Mouse (Mus musculus): ENCODE measurements around the gene Mapk14. TPM values are rescaled to one million over a fixed set of nuclear protein-coding genes. Genes with fewer than 3 reads are reported as not detected.

Mapk14 gene
- polyA plus RNA-seq, 1 experiment: 121 TPM

GRCm38 (mm10) chr17:28757470-28757869 lies 66.3 kb downstream of the Mapk14 start:
- H3K4me3 ChIP-seq (ENCODE audit: control insufficient read depth, insufficient read depth, low read length): no peak overlapping the region
- WGBS: 61% methylated on average over 2 of the region's 2 CpGs
- no peak overlapping the region for H3K27ac ChIP-seq (ENCODE audit: control insufficient read depth, insufficient read depth, low read length)
- H3K4me1 ChIP-seq (replicated peaks; ENCODE audit: control insufficient read depth, insufficient read depth, low read length): no peaks in the 10 kb centered on the region
- TF ChIP-seq POLR2A (IDR thresholded peaks at IDR 0.05; ENCODE audit: control insufficient read depth, extremely low read depth, insufficient read depth, low read length, poor library complexity) (no peak), CTCF (IDR thresholded peaks at IDR 0.05; ENCODE audit: borderline replicate concordance, control insufficient read depth, extremely low read depth, insufficient read depth, low read length, poor library complexity) (no peak)
- no peak for DNase-seq
- H3K36me3 ChIP-seq (ENCODE audit: control insufficient read depth, insufficient read depth, low read length): no peaks in the 10 kb centered on the region
- no peaks in the 10 kb centered on the region for H3K27me3 ChIP-seq (ENCODE audit: control insufficient read depth, insufficient read depth, low read length)

- DNase-seq: no peak
- TF ChIP-seq CTCF (IDR thresholded peaks at IDR 0.05; ENCODE audit: borderline replicate concordance, control insufficient read depth, extremely low read depth, insufficient read depth, low read length, poor library complexity) (no peak), POLR2A (IDR thresholded peaks at IDR 0.05; ENCODE audit: control insufficient read depth, extremely low read depth, insufficient read depth, low read length, poor library complexity) (no peak)
- Histone ChIP-seq H3K4me3 (ENCODE audit: control insufficient read depth, insufficient read depth, low read length) (no peak overlapping the region), H3K36me3 (ENCODE audit: control insufficient read depth, insufficient read depth, low read length) (no peaks in the 10 kb centered on the region), H3K4me1 (replicated peaks; ENCODE audit: control insufficient read depth, insufficient read depth, low read length) (no peaks in the 10 kb centered on the region), H3K27me3 (ENCODE audit: control insufficient read depth, insufficient read depth, low read length) (no peaks in the 10 kb centered on the region), H3K27ac (ENCODE audit: control insufficient read depth, insufficient read depth, low read length) (no peak overlapping the region)
- 75% methylated on average over 8 of the region's 8 CpGs for WGBS
These were observed 69.7 kb downstream of the Mapk14 start for GRCm38 (mm10) chr17:28760736-28761312.

- DNase-seq: peak; percentile 77
- H3K36me3 ChIP-seq (ENCODE audit: control insufficient read depth, insufficient read depth, low read length): no peaks in the 10 kb centered on the region
- no peak overlapping the region for H3K4me3 ChIP-seq (ENCODE audit: control insufficient read depth, insufficient read depth, low read length)
- no peaks in the 10 kb centered on the region for H3K27me3 ChIP-seq (ENCODE audit: control insufficient read depth, insufficient read depth, low read length)
- WGBS: 7% methylated on average over 3 of the region's 3 CpGs
- no peaks in the 10 kb centered on the region for H3K4me1 ChIP-seq (replicated peaks; ENCODE audit: control insufficient read depth, insufficient read depth, low read length)
- no peak overlapping the region for H3K27ac ChIP-seq (ENCODE audit: control insufficient read depth, insufficient read depth, low read length)
- TF ChIP-seq CTCF (IDR thresholded peaks at IDR 0.05; ENCODE audit: borderline replicate concordance, control insufficient read depth, extremely low read depth, insufficient read depth, low read length, poor library complexity): peak; percentile 59; the same call in 1 of the 2 replicates
- no peak for TF ChIP-seq POLR2A (IDR thresholded peaks at IDR 0.05; ENCODE audit: control insufficient read depth, extremely low read depth, insufficient read depth, low read length, poor library complexity)
These were observed 70.7 kb downstream of the Mapk14 start for GRCm38 (mm10) chr17:28761871-28762270.

- H3K27me3 ChIP-seq (ENCODE audit: control insufficient read depth, insufficient read depth, low read length): no peaks in the 10 kb centered on the region; the same call in 1 of the 2 replicates
These were observed 75.1 kb downstream of the Mapk14 start for GRCm38 (mm10) chr17:28766203-28766602.

GRCm38 (mm10) chr17:28766781-28767515 lies 75.8 kb downstream of the Mapk14 start:
- no peak for DNase-seq
- no peak overlapping the region for H3K4me3 ChIP-seq (ENCODE audit: control insufficient read depth, insufficient read depth, low read length)
- no peaks in the 10 kb centered on the region for H3K36me3 ChIP-seq (ENCODE audit: control insufficient read depth, insufficient read depth, low read length)
- H3K4me1 ChIP-seq (replicated peaks; ENCODE audit: control insufficient read depth, insufficient read depth, low read length): peaks cover 11% of the 10 kb centered on the region
- no peak overlapping the region for H3K27ac ChIP-seq (ENCODE audit: control insufficient read depth, insufficient read depth, low read length)
- H3K27me3 ChIP-seq (ENCODE audit: control insufficient read depth, insufficient read depth, low read length): no peaks in the 10 kb centered on the region; the same call in 1 of the 2 replicates
- TF ChIP-seq CTCF (IDR thresholded peaks at IDR 0.05; ENCODE audit: borderline replicate concordance, control insufficient read depth, extremely low read depth, insufficient read depth, low read length, poor library complexity) (no peak), POLR2A (IDR thresholded peaks at IDR 0.05; ENCODE audit: control insufficient read depth, extremely low read depth, insufficient read depth, low read length, poor library complexity) (no peak)
- 93% methylated on average over 11 of the region's 11 CpGs for WGBS

More at GRCm38 (mm10) chr17:28766203-28766602, 75.1 kb downstream of the Mapk14 start:
- H3K4me1 ChIP-seq (replicated peaks; ENCODE audit: control insufficient read depth, insufficient read depth, low read length): peaks cover 11% of the 10 kb centered on the region
- no peaks in the 10 kb centered on the region for H3K36me3 ChIP-seq (ENCODE audit: control insufficient read depth, insufficient read depth, low read length)
- DNase-seq: no peak
- H3K27ac ChIP-seq (ENCODE audit: control insufficient read depth, insufficient read depth, low read length): no peak overlapping the region
- 46% methylated on average over 3 of the region's 3 CpGs for WGBS
- no peak overlapping the region for H3K4me3 ChIP-seq (ENCODE audit: control insufficient read depth, insufficient read depth, low read length)
- no peak for TF ChIP-seq CTCF (IDR thresholded peaks at IDR 0.05; ENCODE audit: borderline replicate concordance, control insufficient read depth, extremely low read depth, insufficient read depth, low read length, poor library complexity)
- TF ChIP-seq POLR2A (IDR thresholded peaks at IDR 0.05; ENCODE audit: control insufficient read depth, extremely low read depth, insufficient read depth, low read length, poor library complexity): no peak

GRCm38 (mm10) chr17:28769121-28769874 lies 78.2 kb downstream of the Mapk14 start, which contains the start of gene Mapk13:
Gene Mapk13 (plus strand): TSS chr17:28769297.
- Histone ChIP-seq H3K27ac (ENCODE audit: control insufficient read depth, insufficient read depth, low read length) (no peak within 1 kb of the TSS), H3K27me3 (ENCODE audit: control insufficient read depth, insufficient read depth, low read length) (no peaks in the 10 kb centered on the region; the same call in 1 of the 2 replicates), H3K4me1 (replicated peaks; ENCODE audit: control insufficient read depth, insufficient read depth, low read length) (peaks cover 11% of the 10 kb centered on the region), H3K36me3 (ENCODE audit: control insufficient read depth, insufficient read depth, low read length) (no peaks in the 10 kb centered on the region), H3K4me3 (ENCODE audit: control insufficient read depth, insufficient read depth, low read length) (peak within 1 kb of the TSS; percentile 12)
- no peak for DNase-seq
- TF ChIP-seq POLR2A (IDR thresholded peaks at IDR 0.05; ENCODE audit: control insufficient read depth, extremely low read depth, insufficient read depth, low read length, poor library complexity) (no peak), CTCF (IDR thresholded peaks at IDR 0.05; ENCODE audit: borderline replicate concordance, control insufficient read depth, extremely low read depth, insufficient read depth, low read length, poor library complexity) (no peak)
- 3% methylated on average over 57 of the region's 58 CpGs for WGBS
